Comparison of ENCODE assay signal across 11 mouse cellular contexts in genomic region chr6:119572296-119572695, GRCm38 (mm10). TPM values are rescaled to one million over a fixed set of nuclear protein-coding genes. Genes with fewer than 3 reads are reported as not detected.
DNase-seq lines count a peak whose midpoint lies in the region; ATAC-seq and TF ChIP-seq lines count a peak whose summit lies in the region.
"Had no signal": no experiment of that assay in that cellular context is flagged by ENCODE, and none has a peak within 500 bp of the region (broad histone marks: within the 10 kb centered on the region; RNA-seq: fewer than 3 reads in every experiment).

No protein-coding gene starts in this region.

- H3K27me3 ChIP-seq in testis, adult 2 months (ENCODE audit: control insufficient read depth, insufficient read depth, low read length): no peaks in the 10 kb centered on the region
- H3K27me3 ChIP-seq in heart, embryonic 14.5 days (ENCODE audit: control insufficient read depth, insufficient read depth, low read length): no peaks in the 10 kb centered on the region
- no peaks in the 10 kb centered on the region for H3K27me3 ChIP-seq in hindbrain, embryonic 16.5 days (replicated peaks; ENCODE audit: control insufficient read depth, insufficient read depth, low read length)
- H3K27me3 ChIP-seq: liver, embryonic 12.5 days had no signal

- TF ChIP-seq CTCF in testis, adult 2 months (IDR thresholded peaks at IDR 0.05; ENCODE audit: control insufficient read depth, insufficient read depth, insufficient replicate concordance, low read depth, low read length): no peak

- DNase-seq in gastrocnemius, adult 18-20 months (ENCODE audit: low spot score): peak; percentile 52
- no peak for DNase-seq in gastrocnemius, postnatal 25 days
- DNase-seq in testis, postnatal 14 days (ENCODE audit: low spot score): no peak
- no peak for DNase-seq in kidney, postnatal 14 days
- no peak for DNase-seq in spleen, adult 18-20 months
- DNase-seq: kidney, postnatal 36 days had no signal

- peak overlapping the region; percentile 65; the same call in 1 of the 2 replicates for H3K27ac ChIP-seq in testis, adult 2 months (ENCODE audit: control insufficient read depth, insufficient read depth, low read depth, low read length)
- H3K27ac ChIP-seq in heart, embryonic 14.5 days (replicated peaks in 1 of 2; ENCODE audit: control insufficient read depth in 1 of 2, insufficient read depth in 1 of 2, low read depth in 2 of 2, low read length in 2 of 2): peak overlapping the region; percentile 36 to 71
- H3K27ac ChIP-seq in hindbrain, embryonic 16.5 days (ENCODE audit: low read depth, low read length): no peak overlapping the region
- H3K27ac ChIP-seq: liver, embryonic 12.5 days had no signal

- no peaks in the 10 kb centered on the region for H3K4me1 ChIP-seq in testis, adult 2 months (ENCODE audit: control insufficient read depth, insufficient read depth, low read length)
- H3K4me1 ChIP-seq in heart, embryonic 14.5 days (ENCODE audit: control insufficient read depth in 2 of 2, insufficient read depth in 2 of 2, low read length in 2 of 2): peaks cover 15 to 17% of the 10 kb centered on the region in 2 experiments
- H3K4me1 ChIP-seq in hindbrain, embryonic 16.5 days (ENCODE audit: control insufficient read depth, insufficient read depth, low read depth, low read length): no peaks in the 10 kb centered on the region
- H3K4me1 ChIP-seq: liver, embryonic 12.5 days had no signal

- H3K4me2 ChIP-seq in heart, embryonic 14.5 days (ENCODE audit: low read length): no peak overlapping the region
- no peak overlapping the region for H3K4me2 ChIP-seq in hindbrain, embryonic 16.5 days (ENCODE audit: low read length)
- H3K4me2 ChIP-seq: liver, embryonic 12.5 days had no signal

- whole genome bisulfite sequencing in heart, embryonic 14.5 days: 19% methylated on average over 7 of the region's 7 CpGs
- 65% methylated on average over 7 of the region's 7 CpGs for WGBS in hindbrain, embryonic 16.5 days

- peak; percentile 32; the same call in 1 of the 2 replicates for TF ChIP-seq POLR2A in testis, adult 2 months (IDR thresholded peaks at IDR 0.05; ENCODE audit: control insufficient read depth, low read depth, low read length)

- peak overlapping the region; percentile 72 for H3K4me3 ChIP-seq in testis, adult 2 months (ENCODE audit: control insufficient read depth, low read depth, low read length)
- H3K4me3 ChIP-seq in heart, embryonic 14.5 days (ENCODE audit: control insufficient read depth in 1 of 2, insufficient read depth in 1 of 2, low read depth in 1 of 2, low read length in 2 of 2): no peak overlapping the region
- no peak overlapping the region for H3K4me3 ChIP-seq in hindbrain, embryonic 16.5 days (ENCODE audit: low read length)
- H3K4me3 ChIP-seq: liver, embryonic 12.5 days had no signal

- H3K9me3 ChIP-seq in heart, embryonic 14.5 days (ENCODE audit: control insufficient read depth, low read length): no peaks in the 10 kb centered on the region
- H3K9me3 ChIP-seq in hindbrain, embryonic 16.5 days (ENCODE audit: control insufficient read depth, low read length): no peaks in the 10 kb centered on the region
- H3K9me3 ChIP-seq: liver, embryonic 12.5 days had no signal

- peak; percentile 85 for ATAC-seq in heart, embryonic 14.5 days (ENCODE audit: insufficient number of reproducible peaks, insufficient read depth, low FRiP score, low read depth)
- ATAC-seq in hindbrain, embryonic 16.5 days: no peak
- ATAC-seq: liver, embryonic 12.5 days had no signal

- no peak overlapping the region for H3K9ac ChIP-seq in heart, embryonic 14.5 days (ENCODE audit: low read length)
- H3K9ac ChIP-seq in hindbrain, embryonic 16.5 days (ENCODE audit: low read depth, low read length): no peak overlapping the region
- H3K9ac ChIP-seq: liver, embryonic 12.5 days had no signal

- H3K36me3 ChIP-seq in testis, adult 2 months (ENCODE audit: control insufficient read depth, insufficient read depth, low read length): no peaks in the 10 kb centered on the region
- peaks cover 46% of the 10 kb centered on the region for H3K36me3 ChIP-seq in heart, embryonic 14.5 days (ENCODE audit: control insufficient read depth, insufficient read depth, low read length)
- peaks cover 7% of the 10 kb centered on the region; the same call in 1 of the 2 replicates for H3K36me3 ChIP-seq in hindbrain, embryonic 16.5 days (ENCODE audit: control insufficient read depth, insufficient read depth, low read length)

RNA-seq across cellular contexts. Expression of gene Wnt5b, which starts 28.1 kb away (rescaled TPM):
- total RNA-seq in gastrocnemius, adult 18-20 months (2021): 1 to 10 TPM; 2.6 to 2.9 TPM
- 1 to 10 TPM in 1 of 2 experiments, under 1 TPM in 1; 0.88 to 1.1 TPM for total RNA-seq in gastrocnemius, postnatal 25 days (2021)
- polyA plus RNA-seq in testis, adult 2 months (2012; rRNA removed): 3.8 and 3.9 TPM in 2 replicates
- polyA plus RNA-seq in heart, embryonic 14.5 days (2014; fragmentation: Nextera tagmentation; extraction: Ambion mirVana): 7.6 and 8.6 TPM in 2 replicates
- polyA plus RNA-seq in hindbrain, embryonic 16.5 days (2015; fragmentation: Nextera tagmentation; extraction: Ambion mirVana): 4.1 and 5.3 TPM in 2 replicates
- total RNA-seq: megakaryocyte-erythroid progenitor cell, adult 5-6 weeks had no signal
